ENCODE assay signal across 8 mouse cellular contexts in the genomic region with DNA sequence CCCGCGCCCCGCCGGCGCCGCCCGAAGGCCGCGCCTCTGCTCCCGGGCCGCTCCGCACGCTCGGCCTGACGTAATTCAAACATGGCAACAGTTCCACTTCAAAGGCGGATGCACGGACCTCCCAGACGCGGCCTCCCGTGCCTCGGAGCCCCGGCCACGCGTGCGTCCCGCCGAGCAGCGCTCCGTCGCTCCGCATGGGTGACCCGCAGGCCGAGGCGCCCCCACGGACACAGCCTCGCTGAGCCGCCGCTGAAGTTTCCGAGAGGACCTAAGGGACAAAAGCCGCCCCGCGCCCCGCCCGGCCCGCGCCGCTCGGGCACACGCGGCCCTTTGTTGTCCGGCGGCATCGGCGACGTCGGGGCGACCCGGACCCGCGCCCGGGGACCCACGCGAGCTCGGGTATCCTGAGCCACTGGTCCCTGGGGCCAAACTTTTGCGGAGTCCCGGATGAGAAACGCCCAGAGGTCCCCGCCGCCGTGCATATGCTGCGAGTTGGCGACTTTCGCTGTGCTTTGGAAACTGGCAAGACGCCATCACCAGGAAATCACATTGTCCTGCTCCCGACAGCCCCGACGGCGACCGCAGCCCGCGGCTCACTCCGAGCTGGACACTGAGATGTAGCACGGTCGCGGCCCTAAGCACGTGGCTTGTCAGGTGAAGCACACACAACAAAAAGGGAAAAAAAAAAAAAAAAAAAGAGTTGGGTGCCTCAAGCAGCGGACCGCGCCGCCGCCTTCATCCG. TPM values are rescaled to one million over a fixed set of nuclear protein-coding genes. Genes with fewer than 3 reads are reported as not detected.
DNase-seq lines count a peak whose midpoint lies in the region; ATAC-seq and TF ChIP-seq lines count a peak whose summit lies in the region.

No protein-coding gene starts in this region.

- intact Hi-C loops in heart, postnatal 25 days (cut with DNase I) = loop anchor here (5.0 kb wide), 1 partner anchor 157 kb away; a partner anchor contains a TSS

- H3K4me3 ChIP-seq in ES-E14 (ENCODE audit: insufficient read depth in 1 of 2, low read depth in 1 of 2, low read length in 2 of 2, poor library complexity in 1 of 2, severe bottlenecking in 1 of 2) = peak overlapping the region; percentile 81 to 98
- H3K4me3 ChIP-seq in forebrain, embryonic 13.5 days = peak overlapping the region; percentile 93
- H3K4me3 ChIP-seq in lung, postnatal 0 days (ENCODE audit: low read depth, low read length) = peak overlapping the region; percentile 73

- under 1% methylated on average over 90 of the region's 92 CpGs for WGBS in forebrain, embryonic 13.5 days
- under 1% methylated on average over 68 of the region's 92 CpGs for WGBS in lung, postnatal 0 days

- in situ Hi-C loops in ES-E14 (cut with MboI; ENCODE audit: low sequenced_read_pairs in 2 of 2, unreplicated experiment in 2 of 2) = no loop called here

- DNase-seq in ES-E14 (ENCODE audit: low read depth, low spot score) = no peak
- DNase-seq in heart, postnatal 25 days (ENCODE audit: low spot score) = peak; percentile 44
- DNase-seq in layer of hippocampus, adult 8-10 months (ENCODE audit: low spot score in 2 of 2) = peak; percentile 5 to 9
- peak; percentile 87 for DNase-seq in lung, postnatal 0 days (ENCODE audit: low spot score)
- peak; percentile 55 for DNase-seq in ovary, postnatal 10 days (ENCODE audit: low spot score)
- DNase-seq in thymus, postnatal 36 days = peak; percentile 62 to 68

- peak overlapping the region; percentile 72 for H3K4me2 ChIP-seq in forebrain, embryonic 13.5 days
- peak overlapping the region; percentile 98 for H3K4me2 ChIP-seq in lung, postnatal 0 days (replicated peaks; ENCODE audit: low read depth, low read length)

- H3K36me3 ChIP-seq in ES-E14 (ENCODE audit: control insufficient read depth, insufficient read depth, low read length, poor library complexity, severe bottlenecking) = peaks cover 24% of the 10 kb centered on the region
- 0 out of 2 replicates have a peak, but pooled peaks cover 6% of the 10 kb centered on the region for H3K36me3 ChIP-seq in forebrain, embryonic 13.5 days (ENCODE audit: poor library complexity, severe bottlenecking)
- no peaks in the 10 kb centered on the region for H3K36me3 ChIP-seq in lung, postnatal 0 days (ENCODE audit: insufficient read depth, low read length)

- no peak for TF ChIP-seq CTCF in lung, postnatal 0 days (IDR thresholded peaks at IDR 0.05)

- ATAC-seq in cerebellum, adult (ENCODE audit: insufficient number of reproducible peaks, low FRiP score, low TSS enrichment) = peak; percentile 17; the same call in 1 of the 2 replicates
- ATAC-seq in forebrain, embryonic 13.5 days = peak; percentile 68
- ATAC-seq in lung, postnatal 0 days = peak; percentile 75

- no peaks in the 10 kb centered on the region for H3K9me3 ChIP-seq in ES-E14 (ENCODE audit: control insufficient read depth, insufficient read depth, low read depth, low read length)
- no peaks in the 10 kb centered on the region for H3K9me3 ChIP-seq in forebrain, embryonic 13.5 days (replicated peaks)
- no peaks in the 10 kb centered on the region for H3K9me3 ChIP-seq in lung, postnatal 0 days (ENCODE audit: low read length)

- peak overlapping the region; percentile 90 for H3K27ac ChIP-seq in ES-E14 (ENCODE audit: insufficient read depth, low read depth, low read length, poor library complexity, severe bottlenecking)
- H3K27ac ChIP-seq in forebrain, embryonic 13.5 days = peak overlapping the region; percentile 93
- H3K27ac ChIP-seq in lung, postnatal 0 days (ENCODE audit: low read length) = peak overlapping the region; percentile 95

- H3K9ac ChIP-seq in ES-E14 (ENCODE audit: insufficient read depth, low read depth, low read length, poor library complexity, severe bottlenecking) = peak overlapping the region; percentile 90
- H3K9ac ChIP-seq in forebrain, embryonic 13.5 days = peak overlapping the region; percentile 98
- H3K9ac ChIP-seq in lung, postnatal 0 days (replicated peaks; ENCODE audit: low read depth) = peak overlapping the region; percentile 94

- no peak for TF ChIP-seq EP300 in lung, postnatal 0 days (IDR thresholded peaks at IDR 0.05)

- peaks cover 6 to 10% of the 10 kb centered on the region in 2 experiments; a peak in 3 of 4 replicates for H3K4me1 ChIP-seq in ES-E14 (ENCODE audit: control insufficient read depth in 2 of 2, insufficient read depth in 2 of 2, low read length in 2 of 2, poor library complexity in 1 of 2)
- H3K4me1 ChIP-seq in forebrain, embryonic 13.5 days = peaks cover 30% of the 10 kb centered on the region
- H3K4me1 ChIP-seq in lung, postnatal 0 days (ENCODE audit: insufficient read depth, low read depth, low read length) = no peaks in the 10 kb centered on the region

- H3K27me3 ChIP-seq in forebrain, embryonic 13.5 days = no peaks in the 10 kb centered on the region
- H3K27me3 ChIP-seq in lung, postnatal 0 days (replicated peaks; ENCODE audit: insufficient read depth, low read length) = no peaks in the 10 kb centered on the region

TF ChIP-seq in ES-E14, 5 proteins besides CTCF, POLR2A, EP300 and RAD21:
- peak; percentile 63; the same call in 1 of the 2 replicates for TF ChIP-seq ZNF384 (IDR thresholded peaks at IDR 0.05; ENCODE audit: low read depth, low read length)
- TF ChIP-seq ZC3H11A (IDR thresholded peaks at IDR 0.05; ENCODE audit: borderline replicate concordance, low read depth, low read length) = no peak

RNA-seq across cellular contexts. Expression of a gene that starts 1.3 kb away (rescaled TPM):
- 193 and 205 TPM in 2 replicates for total RNA-seq in ES-E14 (2012; rRNA removed)
- polyA plus RNA-seq in forebrain, embryonic 13.5 days (2015; fragmentation: Nextera tagmentation; extraction: Ambion mirVana) = 187 and 207 TPM in 2 replicates
- total RNA-seq in heart, postnatal 25 days (2021) = 1 to 10 TPM; 4.9 to 5.7 TPM
- total RNA-seq in layer of hippocampus, adult 8-10 months (2022) = 1 to 10 TPM; 2.9 to 5.3 (median 4.0) TPM
- 46.3 and 47.8 TPM in 2 replicates for polyA plus RNA-seq in lung, postnatal 0 days (2015; fragmentation: Nextera tagmentation; extraction: Ambion mirVana)

RNA-seq across cellular contexts. Expression of a gene that starts 48.9 kb away (rescaled TPM):
- 24.8 and 25.7 TPM in 2 replicates for total RNA-seq in ES-E14 (2012; rRNA removed)
- 11.0 and 16.0 TPM in 2 replicates for polyA plus RNA-seq in forebrain, embryonic 13.5 days (2015; fragmentation: Nextera tagmentation; extraction: Ambion mirVana)
- total RNA-seq in heart, postnatal 25 days (2021) = 1 to 10 TPM; 4.5 to 5.7 TPM
- total RNA-seq in layer of hippocampus, adult 8-10 months (2022) = 10 to 100 TPM in 2 of 4 experiments, 1 to 10 TPM in 2; 8.0 to 11.7 (median 10.1) TPM
- 3.8 and 5.1 TPM in 2 replicates for polyA plus RNA-seq in lung, postnatal 0 days (2015; fragmentation: Nextera tagmentation; extraction: Ambion mirVana)

Comparison
In these comparisons a context has a peak if more than half of its experiments do, and no peak if none do; other contexts are left out.
1. ATAC-seq: peak in every context shown above with its lines; median percentile 75 in lung, postnatal 0 days; 68 in forebrain, embryonic 13.5 days; 17 in cerebellum, adult.
2. RNA of a gene that starts 1.3 kb away (total RNA-seq): 193 to 205 TPM in ES-E14; 4.9 to 5.7 TPM in heart, postnatal 25 days and 2.9 to 5.3 TPM in layer of hippocampus, adult 8-10 months; every median in the first group is over 10 times any median in the second.
3. Peak in every context shown above with its lines, with median percentiles within 50 percentile points of each other: H3K27ac ChIP-seq, H3K4me3 ChIP-seq and H3K9ac ChIP-seq.